Mouse (Mus musculus) ovary, postnatal 36 days (tissue): ENCODE data around the gene Spryd3.

ENCODE experiments used
- DNase-seq: peaks from one replicate; pipeline ENCODE4 v3.0.0; 2022; ENCODE audit warnings: low spot score, mixed read lengths

The Spryd3 gene

GRCm38 (mm10) chr15:102112827-102113226 lies 23.2 kb downstream of the Spryd3 start:
- DNase-seq = no peak

- no peak for DNase-seq
Observed at GRCm38 (mm10) chr15:102112181-102112580, 23.9 kb downstream of the Spryd3 start.

GRCm38 (mm10) chr15:102111495-102111829 lies 24.6 kb downstream of the Spryd3 start:
- no peak for DNase-seq

- DNase-seq = no peak
Observed at GRCm38 (mm10) chr15:102110701-102111494, 25.1 kb downstream of the Spryd3 start.

- no peak for DNase-seq
Observed at GRCm38 (mm10) chr15:102110271-102110670, 25.8 kb downstream of the Spryd3 start.

- peak; percentile 74 for DNase-seq
Observed at GRCm38 (mm10) chr15:102108651-102109525, 27.1 kb downstream of the Spryd3 start.

GRCm38 (mm10) chr15:102107689-102108573 lies 28.1 kb downstream of the Spryd3 start:
- DNase-seq = peak; percentile 58

- DNase-seq = no peak
Observed at GRCm38 (mm10) chr15:102106754-102107456, 29.1 kb downstream of the Spryd3 start.

- no peak for DNase-seq
Observed at GRCm38 (mm10) chr15:102105764-102106730, 30.0 kb downstream of the Spryd3 start.

- DNase-seq = peak; percentile 71
Observed at GRCm38 (mm10) chr15:102105360-102105759, 30.7 kb downstream of the Spryd3 start.

- DNase-seq = peak; percentile 62
Observed at GRCm38 (mm10) chr15:102103947-102104555, 32.0 kb downstream of the Spryd3 start.

GRCm38 (mm10) chr15:102103371-102103946 lies 32.6 kb downstream of the Spryd3 start:
- DNase-seq = no peak

GRCm38 (mm10) chr15:102102548-102103121 lies 33.4 kb downstream of the Spryd3 start:
- DNase-seq = peak; percentile 60

GRCm38 (mm10) chr15:102101672-102102541 lies 34.1 kb downstream of the Spryd3 start:
- DNase-seq = no peak

GRCm38 (mm10) chr15:102100996-102101671 lies 34.9 kb downstream of the Spryd3 start:
- no peak for DNase-seq

- DNase-seq = peak; percentile 88
Observed at GRCm38 (mm10) chr15:102100161-102100981, 35.7 kb downstream of the Spryd3 start, which contains the start of gene Tns2. Gene Tns2 (plus strand): TSS chr15:102100413.
